Mouse (Mus musculus) left cerebral cortex, adult 2 months (tissue): ENCODE measurements at regions not wholly inside any gene's neighbourhood (a gene's known extent, or its start where the extent isn't known, plus 50 kb on each side); places are given as distances from the start of the nearest gene placed in this dataset.
"Not testable (repeated sequence)": the region's sequence is repeated elsewhere in the genome, so short reads cannot be mapped to it uniquely, and the experiment has no call there.

Experiments used
- DNase-seq, 2 experiments: peaks; one replicate each; pipeline ENCODE4 v3.0.0; 2021 to 2022; ENCODE audit warnings: low spot score in 2 of 2, mixed read lengths in 1 of 2; ENCODE audit errors: extremely low spot score in 1 of 2
- H3K27ac ChIP-seq: fragments of 200-600 bp; 2 replicates; pipeline ENCODE4 v1.8.1; 2022
- H3K4me3 ChIP-seq: fragments of 200-600 bp; 2 replicates; pipeline ENCODE4 v1.8.1; 2022
- CTCF ChIP-seq: fragments of 200-600 bp; IDR thresholded peaks from 2 replicates; pipeline ENCODE4 v1.8.1; 2022; ENCODE audit warnings: antibody characterized with exemption, mild to moderate bottlenecking, moderate library complexity
- intact Hi-C: fragments of 180-260 bp; cut with DNase I; formaldehyde crosslinking; loops from one replicate; pipeline ENCODE4 v1.15.1; 2025

- H3K4me3 ChIP-seq, DNase-seq, intact Hi-C loops, H3K27ac ChIP-seq: not testable (repeated sequence)
Observed at GRCm38 (mm10) chr17:74138517-74138916, 90.8 kb upstream of the Srd5a2 start.

GRCm38 (mm10) chr17:74134976-74135375 lies 87.3 kb upstream of the Srd5a2 start:
- Histone ChIP-seq H3K27ac (no peak overlapping the region), H3K4me3 (no peak overlapping the region)
- no peak for DNase-seq
- TF ChIP-seq CTCF, result peak; percentile 42
- intact Hi-C loops, result no loop called here

GRCm38 (mm10) chr17:74131534-74131933 lies 83.8 kb upstream of the Srd5a2 start:
- no peak for DNase-seq
- intact Hi-C loops, result no loop called here
- H3K4me3 ChIP-seq, result no peak overlapping the region
- TF ChIP-seq CTCF, result no peak
- no peak overlapping the region for H3K27ac ChIP-seq

- DNase-seq, result no peak
- H3K27ac ChIP-seq, result no peak overlapping the region
- TF ChIP-seq CTCF, result no peak
- intact Hi-C loops, result no loop called here
- H3K4me3 ChIP-seq, result no peak overlapping the region
Observed at GRCm38 (mm10) chr17:74122944-74123343, 75.2 kb upstream of the Srd5a2 start.

- Histone ChIP-seq H3K27ac (no peak overlapping the region), H3K4me3 (no peak overlapping the region)
- TF ChIP-seq CTCF, result no peak
- intact Hi-C loops, result no loop called here
- no peak for DNase-seq
Observed at GRCm38 (mm10) chr17:74120969-74121368, 73.3 kb upstream of the Srd5a2 start.
